Mouse (Mus musculus): ENCODE data around the gene Trarg1. TPM values are rescaled to one million over a fixed set of nuclear protein-coding genes. Genes with fewer than 3 reads are reported as not detected.

Gene Trarg1
- polyA plus RNA-seq, 1 experiment = not detected

- H3K27me3 ChIP-seq (ENCODE audit: control insufficient read depth) = no peaks in the 10 kb centered on the region
- no peak overlapping the region for H3K4me3 ChIP-seq (replicated peaks)
- no peak for TF ChIP-seq GATA1 (IDR thresholded peaks at IDR 0.05; ENCODE audit: low read length)
- no peak for TF ChIP-seq TAL1 (IDR thresholded peaks at IDR 0.05; ENCODE audit: low read length)
- no peaks in the 10 kb centered on the region for H3K4me1 ChIP-seq (ENCODE audit: control insufficient read depth)
- H3K36me3 ChIP-seq (ENCODE audit: control insufficient read depth) = no peaks in the 10 kb centered on the region
- peaks cover 4% of the 10 kb centered on the region for H3K9me3 ChIP-seq (ENCODE audit: control insufficient read depth, low read length)
Measured at GRCm38 (mm10) chr11:76708066-76708465, 28.5 kb downstream of the Trarg1 start.

GRCm38 (mm10) chr11:76708881-76709280, 29.3 kb downstream of the Trarg1 start:
- no peak for TF ChIP-seq GATA1 (IDR thresholded peaks at IDR 0.05; ENCODE audit: low read length)
- no peak for TF ChIP-seq TAL1 (IDR thresholded peaks at IDR 0.05; ENCODE audit: low read length)
- H3K4me3 ChIP-seq (replicated peaks) = no peak overlapping the region

GRCm38 (mm10) chr11:76709625-76710452, 30.2 kb downstream of the Trarg1 start:
- TF ChIP-seq GATA1 (IDR thresholded peaks at IDR 0.05; ENCODE audit: low read length) (no peak), TAL1 (IDR thresholded peaks at IDR 0.05; ENCODE audit: low read length) (no peak)
- Histone ChIP-seq H3K9me3 (ENCODE audit: control insufficient read depth, low read length) (peaks cover 4% of the 10 kb centered on the region), H3K36me3 (ENCODE audit: control insufficient read depth) (no peaks in the 10 kb centered on the region), H3K4me3 (replicated peaks) (no peak overlapping the region), H3K4me1 (ENCODE audit: control insufficient read depth) (no peaks in the 10 kb centered on the region), H3K27me3 (ENCODE audit: control insufficient read depth) (no peaks in the 10 kb centered on the region)

More at GRCm38 (mm10) chr11:76708881-76709280, 29.3 kb downstream of the Trarg1 start:
- no peaks in the 10 kb centered on the region for H3K27me3 ChIP-seq (ENCODE audit: control insufficient read depth)
- H3K36me3 ChIP-seq (ENCODE audit: control insufficient read depth) = no peaks in the 10 kb centered on the region
- no peaks in the 10 kb centered on the region for H3K4me1 ChIP-seq (ENCODE audit: control insufficient read depth)
- H3K9me3 ChIP-seq (ENCODE audit: control insufficient read depth, low read length) = peaks cover 4% of the 10 kb centered on the region

- Histone ChIP-seq H3K27me3 (ENCODE audit: control insufficient read depth) (no peaks in the 10 kb centered on the region), H3K36me3 (ENCODE audit: control insufficient read depth) (no peaks in the 10 kb centered on the region), H3K4me3 (replicated peaks) (no peak overlapping the region), H3K4me1 (ENCODE audit: control insufficient read depth) (no peaks in the 10 kb centered on the region), H3K9me3 (ENCODE audit: control insufficient read depth, low read length) (no peaks in the 10 kb centered on the region)
- TF ChIP-seq GATA1 (IDR thresholded peaks at IDR 0.05; ENCODE audit: low read length) = no peak
- no peak for TF ChIP-seq TAL1 (IDR thresholded peaks at IDR 0.05; ENCODE audit: low read length)
Measured at GRCm38 (mm10) chr11:76717000-76717399, 37.4 kb downstream of the Trarg1 start.

GRCm38 (mm10) chr11:76723911-76724310, 44.3 kb downstream of the Trarg1 start:
- no peaks in the 10 kb centered on the region for H3K27me3 ChIP-seq (ENCODE audit: control insufficient read depth)
- TF ChIP-seq TAL1 (IDR thresholded peaks at IDR 0.05; ENCODE audit: low read length) (no peak), GATA1 (IDR thresholded peaks at IDR 0.05; ENCODE audit: low read length) (no peak)
- peaks cover 13% of the 10 kb centered on the region for H3K36me3 ChIP-seq (ENCODE audit: control insufficient read depth)
- H3K4me1 ChIP-seq (ENCODE audit: control insufficient read depth) = no peaks in the 10 kb centered on the region
- H3K4me3 ChIP-seq (replicated peaks) = no peak overlapping the region
- no peaks in the 10 kb centered on the region for H3K9me3 ChIP-seq (ENCODE audit: control insufficient read depth, low read length)

GRCm38 (mm10) chr11:76728093-76728492, 48.5 kb downstream of the Trarg1 start:
- Histone ChIP-seq H3K4me3 (replicated peaks) (no peak overlapping the region), H3K4me1 (ENCODE audit: control insufficient read depth) (no peaks in the 10 kb centered on the region), H3K27me3 (ENCODE audit: control insufficient read depth) (no peaks in the 10 kb centered on the region), H3K36me3 (ENCODE audit: control insufficient read depth) (peaks cover 47% of the 10 kb centered on the region), H3K9me3 (ENCODE audit: control insufficient read depth, low read length) (no peaks in the 10 kb centered on the region)
- TF ChIP-seq TAL1 (IDR thresholded peaks at IDR 0.05; ENCODE audit: low read length) = no peak

GRCm38 (mm10) chr11:76730650-76731049, 51.0 kb downstream of the Trarg1 start:
- peaks cover 70% of the 10 kb centered on the region for H3K36me3 ChIP-seq (ENCODE audit: control insufficient read depth)
- TF ChIP-seq TAL1 (IDR thresholded peaks at IDR 0.05; ENCODE audit: low read length) (no peak), GATA1 (IDR thresholded peaks at IDR 0.05; ENCODE audit: low read length) (no peak)
- no peaks in the 10 kb centered on the region for H3K4me1 ChIP-seq (ENCODE audit: control insufficient read depth)
- H3K27me3 ChIP-seq (ENCODE audit: control insufficient read depth) = no peaks in the 10 kb centered on the region
- H3K9me3 ChIP-seq (ENCODE audit: control insufficient read depth, low read length) = no peaks in the 10 kb centered on the region
- no peak overlapping the region for H3K4me3 ChIP-seq (replicated peaks)

- H3K36me3 ChIP-seq (ENCODE audit: control insufficient read depth) = peaks cover 66% of the 10 kb centered on the region
- no peaks in the 10 kb centered on the region for H3K27me3 ChIP-seq (ENCODE audit: control insufficient read depth)
Measured at GRCm38 (mm10) chr11:76734560-76734959, 55.0 kb downstream of the Trarg1 start.

GRCm38 (mm10) chr11:76735753-76736324, 56.2 kb downstream of the Trarg1 start:
- no peaks in the 10 kb centered on the region for H3K27me3 ChIP-seq (ENCODE audit: control insufficient read depth)
- H3K36me3 ChIP-seq (ENCODE audit: control insufficient read depth) = peaks cover 57% of the 10 kb centered on the region
- TF ChIP-seq TAL1 (IDR thresholded peaks at IDR 0.05; ENCODE audit: low read length) = no peak
- no peak for TF ChIP-seq GATA1 (IDR thresholded peaks at IDR 0.05; ENCODE audit: low read length)
- no peaks in the 10 kb centered on the region for H3K4me1 ChIP-seq (ENCODE audit: control insufficient read depth)
- H3K4me3 ChIP-seq (replicated peaks) = no peak overlapping the region
- H3K9me3 ChIP-seq (ENCODE audit: control insufficient read depth, low read length) = no peaks in the 10 kb centered on the region

More at GRCm38 (mm10) chr11:76734560-76734959, 55.0 kb downstream of the Trarg1 start:
- no peak overlapping the region for H3K4me3 ChIP-seq (replicated peaks)
- no peaks in the 10 kb centered on the region for H3K4me1 ChIP-seq (ENCODE audit: control insufficient read depth)
- TF ChIP-seq GATA1 (IDR thresholded peaks at IDR 0.05; ENCODE audit: low read length) (no peak), TAL1 (IDR thresholded peaks at IDR 0.05; ENCODE audit: low read length) (no peak)
- H3K9me3 ChIP-seq (ENCODE audit: control insufficient read depth, low read length) = no peaks in the 10 kb centered on the region

All from erythroblast, embryonic 14.5 days (primary cell).